Mouse (Mus musculus) hindbrain, embryonic 16.5 days (tissue): ENCODE results near the gene Mia3. TPM values are rescaled to one million over a fixed set of nuclear protein-coding genes. Genes with fewer than 3 reads are reported as not detected.

Source experiments
- ATAC-seq: fragments of 200-750 bp; cut with Nextera tagmentation; 2 replicates; pipeline ENCODE4 v1.8.0; 2017; ENCODE audit warnings: moderate TSS enrichment, moderate library complexity
- H3K27ac ChIP-seq: fragments of 300-500 bp; sonication (generic); 2 replicates; pipeline ENCODE4 v1.5.1; 2014; ENCODE audit warnings: low read depth, mild to moderate bottlenecking, control low read depth, low read length, moderate library complexity
- H3K27me3 ChIP-seq: fragments of 300-500 bp; sonication (generic); replicated peaks from 2 replicates; pipeline ENCODE4 v1.6.1; 2014; ENCODE audit warnings: low read length; ENCODE audit not compliant: control insufficient read depth, insufficient read depth
- H3K36me3 ChIP-seq: fragments of 300-500 bp; sonication (generic); 2 replicates; pipeline ENCODE4 v1.6.1; 2014; ENCODE audit warnings: mild to moderate bottlenecking, low read length, moderate library complexity, mixed read lengths; ENCODE audit not compliant: control insufficient read depth, insufficient read depth
- H3K4me1 ChIP-seq: fragments of 300-500 bp; sonication (generic); 2 replicates; pipeline ENCODE4 v1.6.1; 2014; ENCODE audit warnings: low read depth, low read length; ENCODE audit not compliant: control insufficient read depth, insufficient read depth
- H3K4me2 ChIP-seq: fragments of 300-500 bp; sonication (generic); 2 replicates; pipeline ENCODE4 v1.6.1; 2014; ENCODE audit warnings: mild to moderate bottlenecking, low read length, control low read depth, moderate library complexity
- H3K4me3 ChIP-seq: fragments of 300-500 bp; sonication (generic); 2 replicates; pipeline ENCODE4 v1.5.1; 2014; ENCODE audit warnings: mild to moderate bottlenecking, low read length, control low read depth, moderate library complexity
- H3K9ac ChIP-seq: fragments of 300-500 bp; sonication (generic); 2 replicates; pipeline ENCODE4 v1.6.1; 2014; ENCODE audit warnings: low read depth, mild to moderate bottlenecking, control low read depth, low read length, moderate library complexity
- H3K9me3 ChIP-seq: fragments of 300-500 bp; sonication (generic); 2 replicates; pipeline ENCODE4 v1.6.1; 2014; ENCODE audit warnings: mild to moderate bottlenecking, low read length, moderate library complexity; ENCODE audit not compliant: control insufficient read depth
- WGBS: fragments of 180-500 bp; shearing (Covaris S2); extraction: QIAGEN DNeasy Blood & Tissue Kit; methylation state at CpG from one replicate; pipeline ENCODE4 v1.1.7; 2014; 5-methylcytosine and 5-hydroxymethylcytosine counted together
- polyA plus RNA-seq: library from polyadenylated mRNA; unstranded; fragments of >200 nt; fragmentation: Nextera tagmentation; extraction: Ambion mirVana; gene quantifications from 2 replicates; pipeline ENCODE4 v1.2.1, GENCODE M21; 2015

The Mia3 gene
- polyA plus RNA-seq, 1 experiment from 2014 or later = 102 TPM

GRCm38 (mm10) chr1:183378321-183378941, 9.1 kb upstream of the Mia3 start:
- 86% methylated on average over 10 of the region's 10 CpGs for WGBS

DNA sequence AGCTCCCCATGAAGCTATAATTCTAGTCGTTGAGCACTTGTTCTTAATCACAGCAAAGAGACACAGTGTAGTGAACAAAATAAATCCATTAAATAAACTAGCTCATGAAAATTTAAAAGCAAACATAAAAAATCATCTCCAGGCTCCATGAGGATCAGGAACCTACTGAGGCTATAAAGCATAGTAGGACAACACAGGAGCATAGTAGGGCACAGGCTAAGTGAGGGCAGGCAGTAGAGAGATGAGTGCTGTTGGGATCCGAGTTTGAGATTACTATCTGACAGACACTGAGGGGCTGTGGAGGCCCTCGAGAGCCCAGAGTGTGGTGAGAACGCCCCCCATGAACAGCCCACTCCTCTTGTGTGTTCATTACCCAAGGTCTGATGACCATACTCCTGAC, 7.7 kb upstream of the Mia3 start:
- Histone ChIP-seq H3K4me3 (no peak overlapping the region), H3K27me3 (peaks cover 2% of the 10 kb centered on the region; the same call in 1 of the 2 replicates), H3K9ac (no peak overlapping the region), H3K9me3 (no peaks in the 10 kb centered on the region), H3K36me3 (no peaks in the 10 kb centered on the region), H3K27ac (no peak overlapping the region), H3K4me1 (no peaks in the 10 kb centered on the region), H3K4me2 (no peak overlapping the region)
- 73% methylated on average over 4 of the region's 4 CpGs for WGBS
- ATAC-seq = no peak

More at GRCm38 (mm10) chr1:183378321-183378941, 9.1 kb upstream of the Mia3 start:
- no peak overlapping the region for H3K9ac ChIP-seq
- no peak for ATAC-seq
- H3K9me3 ChIP-seq = no peaks in the 10 kb centered on the region
- no peaks in the 10 kb centered on the region for H3K36me3 ChIP-seq
- no peak overlapping the region for H3K4me3 ChIP-seq
- peaks cover 2% of the 10 kb centered on the region; the same call in 1 of the 2 replicates for H3K27me3 ChIP-seq
- H3K4me2 ChIP-seq = no peak overlapping the region
- H3K27ac ChIP-seq = no peak overlapping the region
- H3K4me1 ChIP-seq = no peaks in the 10 kb centered on the region

DNA sequence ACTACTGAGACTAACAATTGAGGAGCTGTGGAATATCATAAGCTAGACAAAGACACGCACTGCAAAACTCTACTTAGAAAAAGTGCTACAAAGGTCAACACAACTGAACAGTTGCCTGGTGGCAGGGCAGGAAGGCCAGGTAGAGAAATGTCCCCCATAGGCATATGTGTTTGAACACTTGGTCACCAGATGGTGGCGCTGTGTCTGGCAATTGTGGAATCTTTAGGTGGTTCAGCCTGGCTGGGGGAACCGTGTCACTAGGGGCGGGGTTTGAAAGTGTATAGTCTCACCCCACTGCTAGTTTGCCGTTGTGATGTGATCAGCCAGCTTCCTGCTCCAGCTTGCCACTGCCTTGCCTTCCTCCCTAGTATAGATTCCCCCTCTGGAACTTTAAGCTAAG, 5.4 kb upstream of the Mia3 start:
- peaks cover 3% of the 10 kb centered on the region for H3K4me1 ChIP-seq
- no peak overlapping the region for H3K4me3 ChIP-seq
- H3K9me3 ChIP-seq = no peaks in the 10 kb centered on the region
- H3K27ac ChIP-seq = no peak overlapping the region
- no peak for ATAC-seq
- peaks cover 2% of the 10 kb centered on the region; the same call in 1 of the 2 replicates for H3K27me3 ChIP-seq
- 74% methylated on average over 5 of the region's 5 CpGs for WGBS
- no peak overlapping the region for H3K4me2 ChIP-seq
- no peak overlapping the region for H3K9ac ChIP-seq
- no peaks in the 10 kb centered on the region for H3K36me3 ChIP-seq

GRCm38 (mm10) chr1:183368601-183369400, 552 bp downstream of the Mia3 start:
- H3K27ac ChIP-seq = peak overlapping the region; percentile 79
- ATAC-seq = peak; percentile 76
- no peaks in the 10 kb centered on the region for H3K27me3 ChIP-seq
- H3K4me2 ChIP-seq = peak overlapping the region; percentile 91
- H3K36me3 ChIP-seq = peaks cover 2% of the 10 kb centered on the region; the same call in 1 of the 2 replicates
- peaks cover 13% of the 10 kb centered on the region for H3K4me1 ChIP-seq
- WGBS = under 1% methylated on average over 51 of the region's 56 CpGs
- peak overlapping the region; percentile 87 for H3K9ac ChIP-seq
- H3K4me3 ChIP-seq = peak overlapping the region; percentile 93
- no peaks in the 10 kb centered on the region for H3K9me3 ChIP-seq

DNA sequence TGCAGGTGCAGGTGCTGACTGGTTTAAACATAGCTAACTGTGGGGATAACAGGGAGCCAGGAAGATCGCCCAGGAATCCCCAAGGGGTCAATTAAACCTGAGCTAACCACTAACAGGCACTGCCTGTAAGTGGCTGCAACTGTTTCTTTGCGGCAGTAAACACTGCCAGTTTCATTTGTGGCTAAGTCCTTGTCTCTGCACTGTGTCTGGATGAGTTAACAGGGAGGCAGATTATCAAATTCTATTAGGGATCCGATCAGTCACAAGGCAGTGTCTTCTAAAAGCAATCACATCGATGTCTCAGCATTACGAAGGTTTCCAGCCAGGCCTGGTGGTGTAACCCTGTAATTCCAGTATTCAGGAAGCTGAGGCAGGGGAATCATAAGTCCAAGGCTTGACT, 3.0 kb downstream of the Mia3 start:
- H3K4me3 ChIP-seq = no peak overlapping the region
- H3K4me1 ChIP-seq = peaks cover 13% of the 10 kb centered on the region
- H3K36me3 ChIP-seq = peaks cover 9% of the 10 kb centered on the region; the same call in 1 of the 2 replicates
- H3K9ac ChIP-seq = no peak overlapping the region
- no peak for ATAC-seq
- WGBS = 87% methylated on average over 5 of the region's 5 CpGs
- H3K27ac ChIP-seq = no peak overlapping the region
- no peaks in the 10 kb centered on the region for H3K27me3 ChIP-seq
- H3K9me3 ChIP-seq = no peaks in the 10 kb centered on the region
- no peak overlapping the region for H3K4me2 ChIP-seq

DNA sequence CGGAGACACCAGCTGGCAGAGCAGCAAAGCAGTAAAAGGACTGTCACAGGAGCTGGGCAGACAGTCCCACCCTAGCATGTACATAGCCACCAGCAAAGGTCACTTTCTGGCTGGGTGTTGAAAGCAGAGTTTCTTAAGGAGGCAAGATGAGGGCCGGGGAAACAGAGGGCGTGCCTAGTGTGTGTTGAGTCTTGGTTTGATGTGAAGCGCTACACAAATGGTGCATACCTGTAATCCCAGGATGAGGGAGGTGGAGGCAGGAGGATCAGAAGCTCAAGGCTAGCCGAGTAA, 5.8 kb downstream of the Mia3 start:
- no peak overlapping the region for H3K27ac ChIP-seq
- H3K9ac ChIP-seq = no peak overlapping the region
- no peaks in the 10 kb centered on the region for H3K9me3 ChIP-seq
- peaks cover 16% of the 10 kb centered on the region for H3K36me3 ChIP-seq
- H3K27me3 ChIP-seq = no peaks in the 10 kb centered on the region
- 93% methylated on average over 5 of the region's 5 CpGs for WGBS
- H3K4me3 ChIP-seq = no peak overlapping the region
- ATAC-seq = no peak
- peaks cover 9% of the 10 kb centered on the region for H3K4me1 ChIP-seq
- no peak overlapping the region for H3K4me2 ChIP-seq

- Histone ChIP-seq H3K27ac (no peak overlapping the region), H3K4me1 (peaks cover 3% of the 10 kb centered on the region), H3K4me2 (no peak overlapping the region), H3K4me3 (no peak overlapping the region), H3K9ac (no peak overlapping the region), H3K36me3 (peaks cover 16% of the 10 kb centered on the region), H3K9me3 (no peaks in the 10 kb centered on the region), H3K27me3 (no peaks in the 10 kb centered on the region)
- no peak for ATAC-seq
- 93% methylated on average over 14 of the region's 14 CpGs for WGBS
These were observed 6.4 kb downstream of the Mia3 start for GRCm38 (mm10) chr1:183362729-183363576.

GRCm38 (mm10) chr1:183362301-183362700, 7.1 kb downstream of the Mia3 start:
- ATAC-seq = no peak
- no peak overlapping the region for H3K27ac ChIP-seq
- H3K9ac ChIP-seq = no peak overlapping the region
- no peaks in the 10 kb centered on the region; the same call in 1 of the 2 replicates for H3K4me1 ChIP-seq
- 93% methylated on average over 5 of the region's 5 CpGs for WGBS
- no peak overlapping the region for H3K4me2 ChIP-seq
- H3K9me3 ChIP-seq = no peaks in the 10 kb centered on the region
- no peak overlapping the region for H3K4me3 ChIP-seq
- no peaks in the 10 kb centered on the region for H3K27me3 ChIP-seq
- H3K36me3 ChIP-seq = peaks cover 22% of the 10 kb centered on the region

- Histone ChIP-seq H3K4me1 (no peaks in the 10 kb centered on the region), H3K27ac (no peak overlapping the region), H3K9me3 (no peaks in the 10 kb centered on the region), H3K27me3 (no peaks in the 10 kb centered on the region), H3K9ac (no peak overlapping the region), H3K4me2 (no peak overlapping the region), H3K36me3 (peaks cover 33% of the 10 kb centered on the region), H3K4me3 (no peak overlapping the region)
- no peak for ATAC-seq
- WGBS = 96% methylated on average over 3 of the region's 3 CpGs
These were observed 10.5 kb downstream of the Mia3 start for GRCm38 (mm10) chr1:183358901-183359300.
